Mouse (Mus musculus): ENCODE results near the gene Trim23. TPM values are rescaled to one million over a fixed set of nuclear protein-coding genes. Genes with fewer than 3 reads are reported as not detected.

Trim23 gene
- polyA plus RNA-seq (2012; rRNA removed) = 34.0 and 38.3 TPM in 2 replicates

DNA sequence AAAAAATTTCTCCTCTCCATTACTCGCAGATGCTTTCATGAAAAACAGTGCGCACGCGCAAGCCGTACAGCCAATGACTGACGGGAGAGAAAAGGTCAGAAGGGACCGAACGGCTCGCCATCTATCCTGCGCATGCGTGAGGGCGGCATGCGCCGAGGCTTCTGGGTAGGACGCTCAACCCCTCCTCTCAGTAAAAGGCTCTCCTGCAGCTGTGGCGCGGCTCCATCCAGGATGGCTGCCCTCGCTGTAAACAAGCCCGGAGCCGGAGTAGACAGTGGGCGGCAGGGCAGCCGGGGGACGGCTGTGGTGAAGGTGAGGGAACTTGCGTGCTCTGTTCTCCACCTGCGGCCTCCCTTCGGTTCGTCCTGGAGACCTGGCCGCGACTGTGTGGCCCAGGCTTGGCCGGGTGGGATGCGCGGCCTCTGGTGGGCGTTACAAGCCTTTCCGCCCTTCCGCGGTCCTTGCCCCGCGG lies at the start of gene Trim23:
Gene Trim23, plus strand, starts transcription at position 148 of the 472 bp plus-strand sequence.

DNA sequence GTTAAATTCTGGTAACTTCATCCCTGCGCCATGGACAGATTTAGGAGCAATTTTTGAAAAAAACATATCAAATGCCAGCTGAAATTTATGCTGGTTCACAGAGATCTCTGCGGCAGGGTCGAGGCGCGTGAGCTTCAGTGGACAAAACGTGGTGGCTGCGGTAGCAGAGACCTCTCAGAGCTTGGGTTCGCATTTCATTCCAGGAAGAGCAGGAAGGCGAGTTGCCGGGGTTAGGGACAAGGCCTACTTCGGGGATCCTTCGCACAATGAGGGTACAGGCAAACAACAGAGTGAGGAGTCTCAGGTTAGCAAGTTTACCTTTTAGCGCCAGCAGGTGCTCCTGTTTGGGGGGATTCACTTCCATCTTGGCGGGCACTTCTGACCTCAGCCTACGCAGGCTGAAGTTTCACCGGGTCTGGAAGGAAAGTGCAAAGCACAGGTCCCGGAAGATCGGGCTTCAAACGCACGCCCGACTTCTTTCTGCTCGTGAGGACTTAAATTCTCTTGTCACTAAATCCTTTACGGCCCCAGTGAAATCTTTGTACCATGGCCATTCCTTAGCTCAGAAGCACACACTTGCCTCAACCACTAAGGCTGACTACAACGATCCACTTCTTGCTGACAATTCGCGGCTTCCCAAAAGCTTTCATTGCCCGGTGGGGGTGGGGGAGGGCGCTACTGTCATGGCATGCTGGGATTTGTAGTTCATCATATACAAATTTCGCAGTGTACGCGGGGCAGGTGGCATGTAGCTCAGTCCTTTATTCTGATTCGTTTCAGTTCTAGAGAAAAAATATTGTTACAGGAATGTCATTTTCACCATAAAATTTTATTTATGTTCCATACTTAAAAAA lies 574 bp upstream of the Trim23 start, which contains the start of gene Trappc13:
Gene Trappc13, minus strand, starts transcription at position 674 of the 854 bp plus-strand sequence.

DNA sequence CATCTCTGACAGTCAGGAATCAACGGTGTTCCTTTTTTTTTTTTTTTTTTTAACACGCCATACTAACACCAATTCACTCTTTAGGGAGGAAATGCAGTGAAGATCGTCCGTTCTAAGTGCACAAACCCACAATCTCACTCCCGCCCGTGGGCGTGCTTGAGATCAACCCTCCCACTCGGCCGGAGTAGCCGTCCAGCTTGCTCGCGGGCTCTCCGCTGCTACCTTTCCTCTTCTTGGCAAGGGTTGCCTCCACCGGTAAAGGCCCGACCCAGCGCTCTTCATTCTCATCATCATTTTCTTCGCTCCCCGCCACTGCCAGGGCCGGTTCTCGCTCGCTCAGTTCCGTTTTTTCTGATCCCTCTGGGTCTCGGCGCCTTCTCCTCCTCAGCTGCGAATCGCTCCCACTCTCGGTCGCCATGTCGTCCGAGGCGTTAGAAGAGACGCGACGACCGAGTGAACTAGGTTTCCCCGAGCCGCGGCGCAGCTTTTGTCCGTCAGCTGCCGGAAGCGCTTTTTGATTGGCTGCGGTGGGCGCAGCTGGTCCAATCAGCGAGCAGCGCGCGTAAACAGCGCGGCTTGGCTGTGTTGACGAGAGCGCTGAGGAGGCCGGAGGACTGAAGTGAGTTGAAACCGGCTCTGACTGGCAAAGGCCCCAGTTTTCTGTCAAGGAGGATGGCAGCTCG lies 49.9 kb downstream of the Trim23 start, which contains the start of the genes Cenpk and Ppwd1:
Gene Cenpk, plus strand, starts transcription at position 228 of the 683 bp plus-strand sequence.
Gene Ppwd1, minus strand, starts transcription at position 460 of the 683 bp plus-strand sequence.

Other genes with a start within 250 kb of the Trim23 start
- gene Nln, start 69.2 kb upstream of the Trim23 start, polyA plus RNA-seq (2012; rRNA removed) = 42.8 and 49.3 TPM in 2 replicates
- 23.6 and 24.7 TPM in 2 replicates for gene Sgtb, start 69.1 kb upstream of the Trim23 start, polyA plus RNA-seq (2012; rRNA removed)
- gene Trappc13, start 328 bp upstream of the Trim23 start, polyA plus RNA-seq (2012; rRNA removed) = 27.2 and 29.3 TPM in 2 replicates
- 5.6 and 7.0 TPM in 2 replicates for gene Cenpk, start 49.8 kb downstream of the Trim23 start, polyA plus RNA-seq (2012; rRNA removed)
- 6.7 and 7.3 TPM in 2 replicates for gene Ppwd1, start 50.0 kb downstream of the Trim23 start, polyA plus RNA-seq (2012; rRNA removed)
- 4.6 and 5.0 TPM in 2 replicates for gene Adamts6, start 109.0 kb downstream of the Trim23 start, polyA plus RNA-seq (2012; rRNA removed)